Mouse (Mus musculus): Measurements from ENCODE around the gene Olfr889.
"Not testable (repeated sequence)": the region's sequence is repeated elsewhere in the genome, so short reads cannot be mapped to it uniquely, and the experiment has no call there.

Olfr889 gene

DNA sequence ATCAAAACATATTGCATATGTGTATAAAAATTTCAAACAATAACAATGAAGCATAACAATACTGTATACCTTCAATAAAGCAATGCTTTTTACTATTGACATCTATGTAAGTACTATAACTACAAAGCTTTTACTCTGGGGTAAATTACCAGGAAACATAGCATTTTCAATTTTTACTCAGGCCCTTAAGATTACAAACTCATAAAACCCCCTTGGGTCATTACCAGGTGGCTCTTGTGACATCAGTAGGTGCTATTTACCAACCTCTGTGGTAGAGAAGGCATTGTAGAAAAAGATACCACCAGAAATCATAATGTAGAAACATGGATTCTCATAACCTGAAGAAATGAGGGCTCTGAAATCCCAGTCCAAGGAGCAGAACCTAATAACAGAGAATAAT is at the start of gene Olfr889:
Gene Olfr889, plus strand, starts transcription at position 301 of the 400 bp plus-strand sequence.
- DNase-seq = no peak

DNA sequence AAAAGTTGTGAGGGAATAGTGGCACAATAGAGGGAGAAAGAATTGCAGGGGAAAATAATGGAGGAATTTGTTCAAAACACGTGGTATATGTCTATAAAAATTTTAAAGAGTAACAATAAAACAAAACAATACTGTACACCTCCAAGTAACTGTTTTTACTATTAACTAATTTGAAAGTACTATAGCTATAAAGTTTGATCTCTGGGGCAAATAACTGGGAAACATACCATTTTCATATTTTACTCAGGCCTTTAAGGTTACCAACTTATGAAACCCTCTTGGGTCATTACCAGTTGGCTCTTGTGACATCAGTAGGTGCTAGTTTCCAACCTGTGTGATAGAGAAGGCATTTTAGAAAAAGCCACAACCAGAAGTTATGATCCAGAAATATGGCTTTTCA is 31.2 kb upstream of the Olfr889 start, which contains the start of gene Olfr887:
Gene Olfr887, plus strand, starts transcription at position 301 of the 400 bp plus-strand sequence.
- no peak for DNase-seq

DNA sequence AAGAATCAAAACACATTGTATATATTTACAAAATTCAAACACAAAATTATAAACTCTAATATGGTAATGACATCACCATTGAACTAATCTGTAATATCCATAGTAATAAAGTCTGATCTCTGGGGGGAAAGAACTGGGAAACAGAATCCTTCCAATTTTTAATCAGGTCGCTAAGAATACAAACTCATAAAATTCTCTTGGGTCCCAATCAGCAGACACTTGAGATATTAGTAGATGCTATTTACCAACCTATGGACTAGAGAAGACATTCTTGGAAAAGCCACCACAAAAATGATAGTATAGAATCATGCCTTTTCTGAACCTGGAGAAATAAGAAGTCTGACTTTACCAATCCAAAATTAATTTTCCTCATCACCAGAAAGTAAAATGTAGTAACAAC is 7.2 kb upstream of the Olfr889 start, which contains the start of gene Olfr888:
Gene Olfr888, plus strand, starts transcription at position 301 of the 400 bp plus-strand sequence.
- DNase-seq = no peak

DNA sequence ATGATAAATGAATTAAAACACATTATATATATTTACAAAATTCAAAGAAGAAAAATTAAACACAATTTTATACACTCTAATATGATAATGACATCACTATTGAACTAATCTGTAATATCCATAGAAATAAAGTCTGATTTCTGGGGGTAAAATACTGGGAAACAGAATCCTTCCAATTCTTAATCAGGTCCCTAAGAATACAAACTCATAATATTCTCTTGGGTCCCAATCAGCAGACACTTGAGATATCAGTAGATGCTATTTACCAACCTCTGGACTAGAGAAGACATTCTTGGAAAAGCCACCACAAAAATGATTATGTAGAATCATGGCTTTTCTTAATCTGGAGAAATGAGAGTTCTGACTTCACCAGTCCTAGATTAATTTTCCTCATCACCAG is 27.2 kb downstream of the Olfr889 start, which contains the start of gene Olfr890:
Gene Olfr890, plus strand, starts transcription at position 301 of the 400 bp plus-strand sequence.
- DNase-seq = no peak

DNA sequence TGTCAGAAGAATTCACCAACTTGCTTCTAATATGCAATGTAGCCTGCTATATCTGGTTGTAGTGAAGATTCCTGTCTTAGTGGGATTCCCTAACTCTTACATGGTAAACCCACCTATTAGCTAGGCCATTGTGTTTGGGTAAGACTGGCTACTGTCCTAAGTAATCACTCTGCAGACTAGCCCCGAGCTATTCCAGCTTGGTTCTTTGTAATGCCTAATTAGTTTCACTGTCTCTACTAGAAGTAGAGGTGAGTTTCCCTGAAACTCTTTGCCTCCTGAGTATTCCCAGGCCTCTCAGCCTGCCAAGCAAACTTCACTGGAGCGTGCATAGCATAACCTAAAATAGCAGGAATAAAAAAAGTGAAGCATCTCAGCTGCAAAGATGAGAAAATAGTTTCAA is 53.3 kb downstream of the Olfr889 start:
- not testable (repeated sequence) for DNase-seq

Data from kidney, postnatal 10 days (tissue).